Comparison of ENCODE assay signal across 8 mouse cellular contexts in genomic region chr7:16046481-16047337, GRCm38 (mm10). TPM values are rescaled to one million over a fixed set of nuclear protein-coding genes. Genes with fewer than 3 reads are reported as not detected.
DNase-seq lines count a peak whose midpoint lies in the region; ATAC-seq and TF ChIP-seq lines count a peak whose summit lies in the region.

No protein-coding gene starts in this region.

- TF ChIP-seq POLR2A in heart, adult 2 months (IDR thresholded peaks at IDR 0.05; ENCODE audit: insufficient read depth, low read depth, low read length) = no peak; the same call in none of the 2 replicates
- no peak for TF ChIP-seq POLR2A in kidney, adult 2 months (IDR thresholded peaks at IDR 0.05; ENCODE audit: low read depth, low read length)
- TF ChIP-seq POLR2A in limb, embryonic 14.5 days (IDR thresholded peaks at IDR 0.05; ENCODE audit: borderline replicate concordance, extremely low read depth, insufficient read depth, insufficient read length) = 0 out of 2 replicates have a peak, but pooled peaks have one; percentile 20

- no peaks in the 10 kb centered on the region for H3K36me3 ChIP-seq in embryonic facial prominence, embryonic 12.5 days
- no peaks in the 10 kb centered on the region; the same call in 1 of the 2 replicates for H3K36me3 ChIP-seq in heart, adult 2 months (ENCODE audit: control insufficient read depth, insufficient read depth, low read length)
- H3K36me3 ChIP-seq in kidney, adult 2 months (ENCODE audit: control insufficient read depth, insufficient read depth, low read length) = no peaks in the 10 kb centered on the region
- H3K36me3 ChIP-seq in limb, embryonic 14.5 days (ENCODE audit: control insufficient read depth, insufficient read depth, low read length) = no peaks in the 10 kb centered on the region
- no peaks in the 10 kb centered on the region for H3K36me3 ChIP-seq in midbrain, embryonic 15.5 days (replicated peaks)

- H3K4me1 ChIP-seq in embryonic facial prominence, embryonic 12.5 days = peaks cover 56% of the 10 kb centered on the region
- H3K4me1 ChIP-seq in heart, adult 2 months (ENCODE audit: control insufficient read depth, insufficient read depth, low read length) = peaks cover 37% of the 10 kb centered on the region
- peaks cover 30% of the 10 kb centered on the region; the same call in 1 of the 2 replicates for H3K4me1 ChIP-seq in kidney, adult 2 months (ENCODE audit: control insufficient read depth, insufficient read depth, low read length)
- H3K4me1 ChIP-seq in limb, embryonic 14.5 days (ENCODE audit: control insufficient read depth, insufficient read depth, low read length) = peaks cover 41% of the 10 kb centered on the region
- H3K4me1 ChIP-seq in midbrain, embryonic 15.5 days = peaks cover 58% of the 10 kb centered on the region

- under 1% methylated on average over 45 of the region's 46 CpGs for WGBS in embryonic facial prominence, embryonic 12.5 days
- under 1% methylated on average over 46 of the region's 46 CpGs for WGBS in heart, adult 2 months
- under 1% methylated on average over 46 of the region's 46 CpGs for WGBS in kidney, adult 2 months
- 6% methylated on average over 35 of the region's 46 CpGs for WGBS in limb, embryonic 14.5 days
- under 1% methylated on average over 44 of the region's 46 CpGs for WGBS in midbrain, embryonic 15.5 days

- no peaks in the 10 kb centered on the region for H3K27me3 ChIP-seq in embryonic facial prominence, embryonic 12.5 days
- no peaks in the 10 kb centered on the region for H3K27me3 ChIP-seq in heart, adult 2 months (ENCODE audit: control insufficient read depth, insufficient read depth, low read length)
- no peaks in the 10 kb centered on the region for H3K27me3 ChIP-seq in kidney, adult 2 months (replicated peaks; ENCODE audit: control insufficient read depth, insufficient read depth, low read length)
- H3K27me3 ChIP-seq in limb, embryonic 14.5 days (ENCODE audit: control insufficient read depth, insufficient read depth, low read length) = no peaks in the 10 kb centered on the region
- no peaks in the 10 kb centered on the region for H3K27me3 ChIP-seq in midbrain, embryonic 15.5 days (replicated peaks)

- H3K79me2 ChIP-seq in heart, adult 2 months (replicated peaks; ENCODE audit: control insufficient read depth, insufficient read depth, low read length) = 0 out of 2 replicates have a peak, but pooled peaks cover 3% of the 10 kb centered on the region

- TF ChIP-seq CTCF in heart, adult 2 months (IDR thresholded peaks at IDR 0.05) = 0 out of 2 replicates have a peak, but pooled peaks have one; percentile 13
- no peak for TF ChIP-seq CTCF in kidney, adult 2 months (conservative IDR thresholded peaks at IDR 0.05; ENCODE audit: insufficient read depth, insufficient read length, low read depth, low read length)

- no peaks in the 10 kb centered on the region for H3K9me3 ChIP-seq in embryonic facial prominence, embryonic 12.5 days
- H3K9me3 ChIP-seq in limb, embryonic 14.5 days (ENCODE audit: control insufficient read depth, low read length) = no peaks in the 10 kb centered on the region
- H3K9me3 ChIP-seq in midbrain, embryonic 15.5 days = no peaks in the 10 kb centered on the region

- peak overlapping the region; percentile 94 for H3K4me3 ChIP-seq in embryonic facial prominence, embryonic 12.5 days
- H3K4me3 ChIP-seq in heart, adult 2 months = peak overlapping the region; percentile 90
- peak overlapping the region; percentile 81 for H3K4me3 ChIP-seq in kidney, adult 2 months (ENCODE audit: insufficient read depth, low read depth, low read length)
- peak overlapping the region; percentile 84 for H3K4me3 ChIP-seq in limb, embryonic 14.5 days (replicated peaks; ENCODE audit: low read length)
- peak overlapping the region; percentile 81 for H3K4me3 ChIP-seq in midbrain, embryonic 15.5 days

- no peak for TF ChIP-seq EP300 in heart, adult 2 months (IDR thresholded peaks at IDR 0.05; ENCODE audit: insufficient read depth, low read depth, low read length)

- 0 out of 2 replicates have a peak, but pooled peaks have one; percentile 4 for ATAC-seq in embryonic facial prominence, embryonic 12.5 days (ENCODE audit: insufficient number of reproducible peaks, insufficient read depth, low FRiP score, low TSS enrichment)
- ATAC-seq in limb, embryonic 14.5 days (ENCODE audit: low FRiP score, low read depth) = no peak
- peak; percentile 23 for ATAC-seq in midbrain, embryonic 15.5 days (replicated peaks)

- intact Hi-C loops in heart, adult 2 months (cut with DNase I) = loop anchor here (5.0 kb wide), 1 partner anchor 124 kb away; the partner anchor contains the start of gene Selenow

- DNase-seq in urinary bladder, adult 18-20 months (ENCODE audit: low spot score in 2 of 2) = peak; percentile 53 to 67
- no peak for DNase-seq in urinary bladder, postnatal 10 days (ENCODE audit: low spot score)
- DNase-seq in heart, adult 2 months = peak; percentile 88 to 92
- peak; percentile 88 for DNase-seq in kidney, adult 2 months
- peak; percentile 33 for DNase-seq in limb, embryonic 14.5 days (ENCODE audit: low spot score)
- DNase-seq in spleen, postnatal 14 days (ENCODE audit: low spot score in 2 of 2) = peak; percentile 50 to 64

- peak overlapping the region; percentile 98 for H3K9ac ChIP-seq in embryonic facial prominence, embryonic 12.5 days
- peak overlapping the region; percentile 72 for H3K9ac ChIP-seq in heart, adult 2 months (ENCODE audit: low read depth, low read length)
- peak overlapping the region; percentile 97 for H3K9ac ChIP-seq in limb, embryonic 14.5 days (ENCODE audit: low read depth, low read length, severe bottlenecking)
- peak overlapping the region; percentile 99 for H3K9ac ChIP-seq in midbrain, embryonic 15.5 days

- H3K27ac ChIP-seq in embryonic facial prominence, embryonic 12.5 days = peak overlapping the region; percentile 98
- peak overlapping the region; percentile 96 for H3K27ac ChIP-seq in heart, adult 2 months
- H3K27ac ChIP-seq in kidney, adult 2 months (ENCODE audit: insufficient read depth, low read depth, low read length) = peak overlapping the region; percentile 82
- peak overlapping the region; percentile 98 for H3K27ac ChIP-seq in limb, embryonic 14.5 days (replicated peaks; ENCODE audit: low read depth, low read length)
- H3K27ac ChIP-seq in midbrain, embryonic 15.5 days = peak overlapping the region; percentile 99

- H3K4me2 ChIP-seq in embryonic facial prominence, embryonic 12.5 days (replicated peaks) = peak overlapping the region; percentile 81
- peak overlapping the region; percentile 87 for H3K4me2 ChIP-seq in limb, embryonic 14.5 days (replicated peaks; ENCODE audit: low read depth, low read length, severe bottlenecking)
- H3K4me2 ChIP-seq in midbrain, embryonic 15.5 days = peak overlapping the region; percentile 85

RNA-seq across cellular contexts. Expression of gene Bicra, which starts 1.0 kb away (rescaled TPM):
- 10.2 and 10.4 TPM in 2 replicates for polyA plus RNA-seq in embryonic facial prominence, embryonic 12.5 days (2016; fragmentation: Nextera tagmentation; extraction: Ambion mirVana)
- total RNA-seq in heart, adult 2 months (2021) = 1 to 10 TPM; 5.8 to 7.5 TPM
- 5.9 and 8.4 TPM in 2 replicates for polyA plus RNA-seq in heart, adult 2 months (2012; rRNA removed)
- polyA plus RNA-seq in kidney, adult 2 months (2012; rRNA removed) = 7.9 and 8.6 TPM in 2 replicates
- 20.1 and 26.6 TPM in 2 replicates for polyA plus RNA-seq in limb, embryonic 14.5 days (2012; rRNA removed)
- polyA plus RNA-seq in limb, embryonic 14.5 days (2014; fragmentation: Nextera tagmentation; extraction: Ambion mirVana) = 8.6 and 10.1 TPM in 2 replicates
- 9.2 TPM in 2 replicates for polyA plus RNA-seq in midbrain, embryonic 15.5 days (2015; fragmentation: Nextera tagmentation; extraction: Ambion mirVana)

RNA-seq across cellular contexts. Expression of gene Zfp541, which starts 14.9 kb away (rescaled TPM):
- 0.05 and 0.18 TPM in 2 replicates for polyA plus RNA-seq in embryonic facial prominence, embryonic 12.5 days (2016; fragmentation: Nextera tagmentation; extraction: Ambion mirVana)
- total RNA-seq in heart, adult 2 months (2021) = not detected
- 0.02 and 0.03 TPM in 2 replicates for polyA plus RNA-seq in heart, adult 2 months (2012; rRNA removed)
- 0.03 TPM in 1 of 2 replicates, not detected in the other for polyA plus RNA-seq in kidney, adult 2 months (2012; rRNA removed)
- polyA plus RNA-seq in limb, embryonic 14.5 days (2012; rRNA removed) = 0.26 and 0.35 TPM in 2 replicates
- polyA plus RNA-seq in limb, embryonic 14.5 days (2014; fragmentation: Nextera tagmentation; extraction: Ambion mirVana) = 0.17 TPM in 1 of 2 replicates, not detected in the other
- 0.05 and 0.10 TPM in 2 replicates for polyA plus RNA-seq in midbrain, embryonic 15.5 days (2015; fragmentation: Nextera tagmentation; extraction: Ambion mirVana)

RNA-seq across cellular contexts. Expression of gene Napa, which starts 51.5 kb away (rescaled TPM):
- polyA plus RNA-seq in embryonic facial prominence, embryonic 12.5 days (2016; fragmentation: Nextera tagmentation; extraction: Ambion mirVana) = 206 and 217 TPM in 2 replicates
- 10 to 100 TPM; 74.0 to 95.3 TPM for total RNA-seq in heart, adult 2 months (2021)
- 147 and 165 TPM in 2 replicates for polyA plus RNA-seq in heart, adult 2 months (2012; rRNA removed)
- polyA plus RNA-seq in kidney, adult 2 months (2012; rRNA removed) = 177 and 207 TPM in 2 replicates
- polyA plus RNA-seq in limb, embryonic 14.5 days (2012; rRNA removed) = 212 and 247 TPM in 2 replicates
- 206 and 217 TPM in 2 replicates for polyA plus RNA-seq in limb, embryonic 14.5 days (2014; fragmentation: Nextera tagmentation; extraction: Ambion mirVana)
- polyA plus RNA-seq in midbrain, embryonic 15.5 days (2015; fragmentation: Nextera tagmentation; extraction: Ambion mirVana) = 224 and 234 TPM in 2 replicates
